Mouse (Mus musculus): ENCODE results near the gene Tmem220. TPM values are rescaled to one million over a fixed set of nuclear protein-coding genes. Genes with fewer than 3 reads are reported as not detected.

The Tmem220 gene
- polyA plus RNA-seq (2012; rRNA removed) = 5.3 and 7.6 TPM in 2 replicates

GRCm38 (mm10) chr11:67024867-67025477 is at the start of gene Tmem220:
Gene Tmem220, plus strand, starts transcription at chr11:67025154.
- DNase-seq (ENCODE audit: low read depth, low spot score) = peak; percentile 99
- WGBS = 1% methylated on average over 33 of the region's 35 CpGs

GRCm38 (mm10) chr11:66975606-66976330 is 49.2 kb upstream of the Tmem220 start:
- 87% methylated on average over 7 of the region's 7 CpGs for WGBS
- no peak for DNase-seq (ENCODE audit: low read depth, low spot score)

GRCm38 (mm10) chr11:66981336-66982115 is 43.4 kb upstream of the Tmem220 start:
- WGBS = 79% methylated on average over 15 of the region's 15 CpGs
- no peak for DNase-seq (ENCODE audit: low read depth, low spot score)

- no peak for DNase-seq (ENCODE audit: low read depth, low spot score)
Observed at GRCm38 (mm10) chr11:66982794-66983193, 42.2 kb upstream of the Tmem220 start.

GRCm38 (mm10) chr11:66983422-66984164 is 41.4 kb upstream of the Tmem220 start:
- DNase-seq (ENCODE audit: low read depth, low spot score) = no peak
- 44% methylated on average over 11 of the region's 11 CpGs for WGBS

More at GRCm38 (mm10) chr11:66982794-66983193, 42.2 kb upstream of the Tmem220 start:
- WGBS = 19% methylated on average over 6 of the region's 6 CpGs

- DNase-seq (ENCODE audit: low read depth, low spot score) = no peak
- 7% methylated on average over 28 of the region's 28 CpGs for WGBS
Observed at GRCm38 (mm10) chr11:66984165-66985135, 40.5 kb upstream of the Tmem220 start.

- WGBS = 4% methylated on average over 11 of the region's 11 CpGs
- peak; percentile 37 for DNase-seq (ENCODE audit: low read depth, low spot score)
Observed at GRCm38 (mm10) chr11:66985136-66985702, 39.7 kb upstream of the Tmem220 start.

- DNase-seq (ENCODE audit: low read depth, low spot score) = no peak
- WGBS = 82% methylated on average over 2 of the region's 2 CpGs
Observed at GRCm38 (mm10) chr11:66992150-66992549, 32.8 kb upstream of the Tmem220 start.

GRCm38 (mm10) chr11:66993674-66994073 is 31.3 kb upstream of the Tmem220 start:
- 14% methylated on average over 1 of the region's 1 CpGs for WGBS
- DNase-seq (ENCODE audit: low read depth, low spot score) = no peak

- DNase-seq (ENCODE audit: low read depth, low spot score) = no peak
- WGBS = 91% methylated on average over 4 of the region's 4 CpGs
Observed at GRCm38 (mm10) chr11:66996446-66996845, 28.5 kb upstream of the Tmem220 start.

- no peak for DNase-seq (ENCODE audit: low read depth, low spot score)
- WGBS = 39% methylated on average over 14 of the region's 14 CpGs
Observed at GRCm38 (mm10) chr11:66998467-66999403, 26.2 kb upstream of the Tmem220 start.

GRCm38 (mm10) chr11:67000671-67001070 is 24.3 kb upstream of the Tmem220 start:
- DNase-seq (ENCODE audit: low read depth, low spot score) = no peak
- 78% methylated on average over 4 of the region's 4 CpGs for WGBS

GRCm38 (mm10) chr11:67001717-67002116 is 23.2 kb upstream of the Tmem220 start:
- DNase-seq (ENCODE audit: low read depth, low spot score) = no peak

GRCm38 (mm10) chr11:67002911-67003310 is 22.0 kb upstream of the Tmem220 start:
- DNase-seq (ENCODE audit: low read depth, low spot score) = no peak
- WGBS = 77% methylated on average over 2 of the region's 2 CpGs

More at GRCm38 (mm10) chr11:67001717-67002116, 23.2 kb upstream of the Tmem220 start:
- 76% methylated on average over 1 of the region's 1 CpGs for WGBS

GRCm38 (mm10) chr11:67007961-67008360 is 17.0 kb upstream of the Tmem220 start:
- WGBS = 76% methylated on average over 8 of the region's 8 CpGs
- no peak for DNase-seq (ENCODE audit: low read depth, low spot score)

- 88% methylated on average over 4 of the region's 4 CpGs for WGBS
Observed at GRCm38 (mm10) chr11:67008528-67008927, 16.4 kb upstream of the Tmem220 start.

GRCm38 (mm10) chr11:67010430-67010829 is 14.5 kb upstream of the Tmem220 start:
- DNase-seq (ENCODE audit: low read depth, low spot score) = no peak
- 3% methylated on average over 8 of the region's 8 CpGs for WGBS

More at GRCm38 (mm10) chr11:67008528-67008927, 16.4 kb upstream of the Tmem220 start:
- no peak for DNase-seq (ENCODE audit: low read depth, low spot score)

Measured in large intestine, adult 2 months (tissue).